Mouse (Mus musculus): ENCODE measurements at regions not wholly inside any gene's neighbourhood (a gene's known extent, or its start where the extent isn't known, plus 50 kb on each side); places are given as distances from the start of the nearest gene placed in this dataset.

GRCm38 (mm10) chr10:17528846-17529245, 194.2 kb upstream of the Cited2 start:
- DNase-seq = no peak

GRCm38 (mm10) chr10:17529851-17530509, 193.0 kb upstream of the Cited2 start:
- no peak for DNase-seq

- DNase-seq = no peak
Measured at GRCm38 (mm10) chr10:17531021-17531420, 192.0 kb upstream of the Cited2 start.

GRCm38 (mm10) chr10:17538944-17539533, 184.0 kb upstream of the Cited2 start:
- no peak for DNase-seq

- no peak for DNase-seq
Measured at GRCm38 (mm10) chr10:17540404-17541375, 182.3 kb upstream of the Cited2 start.

GRCm38 (mm10) chr10:17542104-17542846, 180.7 kb upstream of the Cited2 start:
- no peak for DNase-seq

- no peak for DNase-seq
Measured at GRCm38 (mm10) chr10:17542847-17543421, 180.1 kb upstream of the Cited2 start.

GRCm38 (mm10) chr10:17545291-17545690, 177.7 kb upstream of the Cited2 start:
- no peak for DNase-seq

- DNase-seq = no peak
Measured at GRCm38 (mm10) chr10:17547986-17548385, 175.0 kb upstream of the Cited2 start.

- no peak for DNase-seq
Measured at GRCm38 (mm10) chr10:17548629-17549580, 174.1 kb upstream of the Cited2 start.

GRCm38 (mm10) chr10:17549711-17550637, 173.0 kb upstream of the Cited2 start:
- no peak for DNase-seq

GRCm38 (mm10) chr10:17550638-17551013, 172.4 kb upstream of the Cited2 start:
- no peak for DNase-seq

GRCm38 (mm10) chr10:17551869-17552268, 171.1 kb upstream of the Cited2 start:
- no peak for DNase-seq

GRCm38 (mm10) chr10:17552277-17552676, 170.7 kb upstream of the Cited2 start:
- DNase-seq = no peak

GRCm38 (mm10) chr10:17556391-17556790, 166.6 kb upstream of the Cited2 start:
- no peak for DNase-seq

GRCm38 (mm10) chr10:17559370-17559955, 163.6 kb upstream of the Cited2 start:
- DNase-seq = no peak

GRCm38 (mm10) chr10:17559980-17560379, 163.0 kb upstream of the Cited2 start:
- no peak for DNase-seq

GRCm38 (mm10) chr10:17561466-17561865, 161.6 kb upstream of the Cited2 start:
- DNase-seq = no peak

GRCm38 (mm10) chr10:17561977-17562376, 161.0 kb upstream of the Cited2 start:
- DNase-seq = no peak

Measured in thymus, postnatal 14 days (tissue).